In genomic region chr6:35133246-35133578, GRCm38 (mm10) we compare ENCODE assay signal across 8 mouse cellular contexts. TPM values are rescaled to one million over a fixed set of nuclear protein-coding genes. Genes with fewer than 3 reads are reported as not detected.
DNase-seq lines count a peak whose midpoint lies in the region; ATAC-seq and TF ChIP-seq lines count a peak whose summit lies in the region.

No protein-coding gene starts in this region.

- no peaks in the 10 kb centered on the region for H3K27me3 ChIP-seq in lung, postnatal 0 days (replicated peaks; ENCODE audit: insufficient read depth, low read length)
- no peaks in the 10 kb centered on the region for H3K27me3 ChIP-seq in small intestine, adult 2 months (ENCODE audit: control insufficient read depth, insufficient read depth, low read length)

- peak overlapping the region; percentile 91 for H3K27ac ChIP-seq in lung, postnatal 0 days (ENCODE audit: low read length)
- peak overlapping the region; percentile 65 for H3K27ac ChIP-seq in small intestine, adult 2 months (ENCODE audit: insufficient read depth, low read depth, low read length)

- no peaks in the 10 kb centered on the region for H3K9me3 ChIP-seq in lung, postnatal 0 days (ENCODE audit: low read length)

- peak overlapping the region; percentile 94 for H3K4me2 ChIP-seq in lung, postnatal 0 days (replicated peaks; ENCODE audit: low read depth, low read length)

- peaks cover 2% of the 10 kb centered on the region; the same call in 1 of the 2 replicates for H3K4me1 ChIP-seq in lung, postnatal 0 days (ENCODE audit: insufficient read depth, low read depth, low read length)
- H3K4me1 ChIP-seq in small intestine, adult 2 months (ENCODE audit: control insufficient read depth, insufficient read depth, insufficient read length, low read length): peaks cover 2% of the 10 kb centered on the region; the same call in 1 of the 2 replicates

- DNase-seq in lung, postnatal 0 days (ENCODE audit: low spot score): no peak
- DNase-seq in lung, postnatal 4 days: no peak
- peak; percentile 88 for DNase-seq in liver
- DNase-seq in right cerebral cortex, adult 2 months (ENCODE audit: low spot score in 2 of 2): no peak
- DNase-seq in adrenal gland, adult 8-10 months: no peak
- DNase-seq in layer of hippocampus, postnatal 25 days (ENCODE audit: extremely low spot score in 1 of 2, low spot score in 1 of 2): no peak

- no peak for TF ChIP-seq POLR2A in small intestine, adult 2 months (IDR thresholded peaks at IDR 0.05; ENCODE audit: low read depth, low read length)

- no peak for TF ChIP-seq CTCF in lung, postnatal 0 days (IDR thresholded peaks at IDR 0.05)
- TF ChIP-seq CTCF in small intestine, adult 2 months (IDR thresholded peaks at IDR 0.05; ENCODE audit: extremely low read depth, insufficient read length, insufficient replicate concordance, low read depth, low read length): no peak

- no peaks in the 10 kb centered on the region for H3K36me3 ChIP-seq in lung, postnatal 0 days (ENCODE audit: insufficient read depth, low read length)
- no peaks in the 10 kb centered on the region for H3K36me3 ChIP-seq in small intestine, adult 2 months (ENCODE audit: control insufficient read depth, insufficient read depth, low read length)

- peak overlapping the region; percentile 77 for H3K9ac ChIP-seq in lung, postnatal 0 days (replicated peaks; ENCODE audit: low read depth)

- no peak for TF ChIP-seq EP300 in lung, postnatal 0 days (IDR thresholded peaks at IDR 0.05)

- ATAC-seq in lung, postnatal 0 days: peak; percentile 86
- ATAC-seq in erythroid progenitor cell, adult 5-6 weeks (replicated peaks; ENCODE audit: low FRiP score, poor library complexity, severe bottlenecking): peak; percentile 76

- peak overlapping the region; percentile 78 for H3K4me3 ChIP-seq in lung, postnatal 0 days (ENCODE audit: low read depth, low read length)
- peak overlapping the region; percentile 87 for H3K4me3 ChIP-seq in small intestine, adult 2 months (ENCODE audit: low read depth, low read length)

- 0% methylated on average over 12 of the region's 25 CpGs for WGBS in lung, postnatal 0 days
- WGBS in small intestine, adult 2 months: 0% methylated on average over 22 of the region's 25 CpGs

RNA-seq across cellular contexts. Expression of gene Cnot4, which starts 0.3 kb away (rescaled TPM):
- polyA plus RNA-seq in lung, postnatal 0 days (2015; fragmentation: Nextera tagmentation; extraction: Ambion mirVana): 21.6 and 22.8 TPM in 2 replicates
- total RNA-seq in erythroid progenitor cell, adult 5-6 weeks (2015; ENCODE audit: low replicate concordance): 42.8 and 80.4 TPM in 2 replicates
- total RNA-seq in erythroid progenitor cell, adult 5-6 weeks (2017; ENCODE audit: low replicate concordance): 55.2 and 57.6 TPM in 2 replicates
- 2.1 and 5.3 TPM in 2 replicates for polyA plus RNA-seq in small intestine, adult 2 months (2012; rRNA removed)
- 10 to 100 TPM; 21.2 to 38.4 (median 34.8) TPM for total RNA-seq in adrenal gland, adult 8-10 months (2022)
- total RNA-seq in layer of hippocampus, postnatal 25 days (2021): 10 to 100 TPM; 46.1 to 50.2 TPM

RNA-seq across cellular contexts. Expression of gene Nup205, which starts 44.0 kb away (rescaled TPM):
- 4.7 and 6.2 TPM in 2 replicates for polyA plus RNA-seq in lung, postnatal 0 days (2015; fragmentation: Nextera tagmentation; extraction: Ambion mirVana)
- 33.2 and 54.9 TPM in 2 replicates for total RNA-seq in erythroid progenitor cell, adult 5-6 weeks (2015; ENCODE audit: low replicate concordance)
- total RNA-seq in erythroid progenitor cell, adult 5-6 weeks (2017; ENCODE audit: low replicate concordance): 24.3 and 28.4 TPM in 2 replicates
- 4.2 and 7.1 TPM in 2 replicates for polyA plus RNA-seq in small intestine, adult 2 months (2012; rRNA removed)
- 10 to 100 TPM; 34.9 to 47.2 (median 40.3) TPM for total RNA-seq in adrenal gland, adult 8-10 months (2022)
- 10 to 100 TPM; 23.6 to 27.1 TPM for total RNA-seq in layer of hippocampus, postnatal 25 days (2021)
